Mouse (Mus musculus): ENCODE measurements around the gene Ube2l3. TPM values are rescaled to one million over a fixed set of nuclear protein-coding genes. Genes with fewer than 3 reads are reported as not detected.
A peak's percentile ranks its signal among the peaks of the same experiment; 100 is the strongest.

Ube2l3 gene
- polyA plus RNA-seq, 1 experiment: 97.7 TPM

DNA sequence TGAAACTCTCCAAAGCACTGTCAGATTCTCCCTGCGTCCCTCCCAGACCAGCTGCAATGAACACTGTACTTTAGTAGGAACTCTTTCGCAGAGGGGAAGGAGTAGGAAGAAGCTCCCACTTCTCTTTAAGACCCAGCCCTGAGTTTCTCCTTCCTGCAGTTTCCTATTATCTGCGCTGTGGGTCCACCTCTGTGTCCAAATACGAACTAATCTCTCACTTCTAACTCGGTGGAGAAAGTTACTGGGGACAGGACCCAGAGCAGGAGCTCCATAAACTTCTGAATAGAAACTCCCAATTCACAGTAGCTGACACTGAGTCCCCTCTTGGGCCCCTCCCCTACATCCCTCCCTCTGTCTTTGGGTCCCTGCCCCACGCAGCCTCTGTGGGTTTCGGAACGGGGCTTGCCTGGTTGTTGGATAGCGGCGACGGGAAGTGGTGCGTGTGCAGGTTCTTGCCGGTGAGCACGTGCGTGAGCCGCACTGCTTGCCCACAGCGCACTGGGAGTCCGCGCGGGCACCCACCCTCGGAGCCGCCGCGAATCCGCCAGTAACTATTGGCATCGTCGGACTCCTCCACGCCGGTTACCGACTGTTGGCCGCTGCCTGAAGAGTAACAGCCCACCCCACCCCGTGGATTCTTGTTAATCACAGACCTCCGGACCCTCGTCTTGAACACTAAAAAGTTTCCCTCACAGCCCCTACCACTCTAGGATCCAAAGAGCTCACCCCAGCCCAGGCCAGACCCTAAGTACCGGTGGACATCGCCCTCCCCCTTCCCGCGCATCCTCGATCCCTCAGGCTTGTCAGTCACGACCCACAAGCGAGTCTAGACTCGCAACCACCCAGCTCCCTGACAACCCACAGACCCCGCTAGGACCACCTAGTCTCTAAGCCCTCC is 71.0 kb downstream of the Ube2l3 start:
- H3K27ac ChIP-seq (ENCODE audit: control insufficient read depth, insufficient read depth, low read depth, low read length, poor library complexity): peak overlapping the region; percentile 14; the same call in 1 of the 2 replicates
- no peak for TF ChIP-seq CTCF (IDR thresholded peaks at IDR 0.05; ENCODE audit: control insufficient read depth, insufficient read depth, low read length)
- peak; percentile 17; the same call in 1 of the 2 replicates for TF ChIP-seq POLR2A (IDR thresholded peaks at IDR 0.05; ENCODE audit: borderline replicate concordance, control insufficient read depth, low read depth, low read length)
- WGBS: 3% methylated on average over 43 of the region's 43 CpGs
- H3K4me3 ChIP-seq (replicated peaks; ENCODE audit: control insufficient read depth, low read depth, low read length): peak overlapping the region; percentile 86
- H3K4me1 ChIP-seq (ENCODE audit: control insufficient read depth, insufficient read depth, low read length): peaks cover 2% of the 10 kb centered on the region; the same call in 1 of the 2 replicates

DNA sequence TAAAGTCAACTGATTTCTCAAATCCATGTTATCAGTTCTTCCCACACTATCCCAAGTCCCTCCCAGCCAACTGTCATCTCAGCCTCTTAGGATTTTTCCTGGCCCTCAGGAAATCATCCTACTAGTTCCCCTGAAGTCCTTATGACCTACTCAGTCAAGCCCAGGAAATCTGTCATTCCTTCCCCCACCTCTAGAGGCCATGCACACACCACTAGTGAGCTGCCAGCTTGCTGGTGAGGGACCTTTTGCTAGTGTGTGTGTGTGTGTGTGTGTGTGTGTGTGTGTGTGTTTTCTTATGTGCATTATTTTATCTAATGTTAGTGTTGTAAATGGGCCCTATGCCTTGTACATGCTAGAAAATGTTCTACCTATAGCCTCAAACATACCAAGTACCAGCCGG is 75.2 kb downstream of the Ube2l3 start:
- WGBS: 96% methylated on average over 1 of the region's 1 CpGs
- TF ChIP-seq CTCF (IDR thresholded peaks at IDR 0.05; ENCODE audit: control insufficient read depth, insufficient read depth, low read length): peak; percentile 75
- no peak for TF ChIP-seq POLR2A (IDR thresholded peaks at IDR 0.05; ENCODE audit: borderline replicate concordance, control insufficient read depth, low read depth, low read length)

DNA sequence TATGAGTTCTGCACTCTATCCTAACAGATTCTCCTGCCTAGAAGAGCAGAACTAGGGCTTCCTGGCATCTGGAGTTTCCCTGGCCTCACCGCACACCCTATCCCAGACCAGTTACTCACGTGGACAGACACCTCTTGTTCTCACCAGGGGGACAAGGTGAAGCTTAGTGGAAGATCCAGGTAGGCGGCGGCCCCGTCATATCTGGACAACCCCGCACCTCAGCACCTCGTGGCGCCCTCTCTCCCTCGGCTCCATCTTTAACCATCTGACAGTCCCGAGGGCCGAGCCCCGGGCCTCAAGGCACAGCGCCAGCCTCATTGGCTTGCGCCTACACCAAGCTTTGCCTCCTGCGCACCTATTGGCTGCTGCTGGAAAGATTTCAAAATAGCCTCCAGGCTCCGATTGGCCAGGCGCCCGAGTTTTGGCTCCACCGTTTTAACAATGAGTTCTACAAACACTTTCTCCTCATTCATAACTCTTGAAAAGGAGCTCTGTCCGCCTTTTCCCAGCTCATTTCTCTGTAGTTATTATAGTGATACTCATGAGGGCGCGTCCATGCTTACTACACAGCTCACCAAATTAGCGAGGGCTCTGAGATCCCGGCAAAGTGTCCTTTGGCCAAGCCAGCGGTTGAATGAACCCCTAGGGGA is 77.5 kb downstream of the Ube2l3 start, which contains the start of gene 2610318N02Rik:
TSS of gene 2610318N02Rik (minus strand) at position 297 of the 650 bp plus-strand sequence.
- no peak for TF ChIP-seq CTCF (IDR thresholded peaks at IDR 0.05; ENCODE audit: control insufficient read depth, insufficient read depth, low read length)
- TF ChIP-seq POLR2A (IDR thresholded peaks at IDR 0.05; ENCODE audit: borderline replicate concordance, control insufficient read depth, low read depth, low read length): peak; percentile 69; the same call in 1 of the 2 replicates
- WGBS: under 1% methylated on average over 25 of the region's 25 CpGs
- Histone ChIP-seq H3K4me1 (ENCODE audit: control insufficient read depth, insufficient read depth, low read length) (peaks cover 2% of the 10 kb centered on the region; the same call in 1 of the 2 replicates), H3K4me3 (replicated peaks; ENCODE audit: control insufficient read depth, low read depth, low read length) (peak within 1 kb of the TSS; percentile 68), H3K27ac (ENCODE audit: control insufficient read depth, insufficient read depth, low read depth, low read length, poor library complexity) (no peak within 1 kb of the TSS)

More for the DNA sequence above, 75.2 kb downstream of the Ube2l3 start:
- peaks cover 4% of the 10 kb centered on the region; the same call in 1 of the 2 replicates for H3K4me1 ChIP-seq (ENCODE audit: control insufficient read depth, insufficient read depth, low read length)
- no peak overlapping the region for H3K27ac ChIP-seq (ENCODE audit: control insufficient read depth, insufficient read depth, low read depth, low read length, poor library complexity)
- no peak overlapping the region for H3K4me3 ChIP-seq (replicated peaks; ENCODE audit: control insufficient read depth, low read depth, low read length)

DNA sequence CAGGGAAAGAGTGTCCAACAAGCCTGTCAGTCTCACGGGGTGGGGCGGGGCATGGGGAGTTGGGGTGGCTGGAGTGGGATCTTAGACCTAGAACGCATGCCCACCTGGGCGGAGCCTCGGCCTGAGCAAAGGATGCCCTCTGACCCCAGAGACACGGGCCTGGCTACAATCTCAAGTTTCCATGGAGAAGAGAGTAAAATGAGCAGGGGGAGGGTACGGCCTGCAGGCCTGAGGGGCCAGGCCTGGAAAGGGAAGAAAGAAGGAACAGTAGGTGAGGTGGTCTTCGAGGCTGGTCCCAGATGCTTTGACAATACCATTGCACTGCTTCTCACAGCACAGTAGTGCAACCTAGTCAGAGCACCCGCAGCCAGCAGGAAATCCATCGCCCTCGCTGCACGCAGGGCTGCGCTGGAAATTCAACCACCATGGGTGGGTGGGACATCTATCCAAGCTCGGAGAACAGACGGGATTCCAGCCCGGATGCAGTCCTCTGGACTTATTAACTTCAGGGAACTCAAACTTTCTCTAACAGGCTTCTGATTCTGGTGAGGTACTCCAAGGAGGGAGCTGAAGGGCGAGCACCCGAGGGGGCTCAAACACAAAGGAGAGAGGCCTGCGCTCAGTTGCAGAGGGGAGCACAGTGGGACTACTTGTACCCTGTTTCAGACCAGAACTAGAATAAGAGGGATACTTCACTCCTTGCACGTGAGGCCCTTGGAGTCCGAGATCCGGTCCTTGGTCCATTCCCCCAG is 78.2 kb downstream of the Ube2l3 start:
- WGBS: 17% methylated on average over 22 of the region's 22 CpGs

DNA sequence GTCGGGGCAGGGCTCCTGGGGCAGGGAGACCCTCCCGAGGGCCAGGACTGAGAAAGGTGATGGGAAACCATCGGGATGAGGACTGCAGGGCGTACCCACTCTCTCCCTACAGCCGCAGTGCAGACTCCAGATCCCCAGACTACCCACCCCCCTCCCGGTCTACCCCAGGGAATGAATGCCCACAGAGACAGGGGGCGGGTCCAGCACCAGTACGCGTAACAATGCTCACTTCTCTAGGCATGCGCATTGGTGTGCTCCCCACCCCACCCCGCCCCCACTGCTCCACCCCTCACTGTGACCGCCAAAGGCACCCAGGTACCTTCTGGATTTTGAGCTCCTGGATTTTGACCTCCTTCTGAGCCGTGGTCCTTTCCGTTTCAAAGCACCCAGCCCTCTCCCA is 80.9 kb downstream of the Ube2l3 start:
- TF ChIP-seq POLR2A (IDR thresholded peaks at IDR 0.05; ENCODE audit: borderline replicate concordance, control insufficient read depth, low read depth, low read length) (no peak), CTCF (IDR thresholded peaks at IDR 0.05; ENCODE audit: control insufficient read depth, insufficient read depth, low read length) (no peak)
- no peak overlapping the region for H3K27ac ChIP-seq (ENCODE audit: control insufficient read depth, insufficient read depth, low read depth, low read length, poor library complexity)
- WGBS: 92% methylated on average over 14 of the region's 14 CpGs
- no peak overlapping the region for H3K4me3 ChIP-seq (replicated peaks; ENCODE audit: control insufficient read depth, low read depth, low read length)
- peaks cover 2% of the 10 kb centered on the region; the same call in 1 of the 2 replicates for H3K4me1 ChIP-seq (ENCODE audit: control insufficient read depth, insufficient read depth, low read length)

More for the DNA sequence above, 78.2 kb downstream of the Ube2l3 start:
- Histone ChIP-seq H3K4me1 (ENCODE audit: control insufficient read depth, insufficient read depth, low read length) (peaks cover 2% of the 10 kb centered on the region; the same call in 1 of the 2 replicates), H3K4me3 (replicated peaks; ENCODE audit: control insufficient read depth, low read depth, low read length) (peak overlapping the region; percentile 68), H3K27ac (ENCODE audit: control insufficient read depth, insufficient read depth, low read depth, low read length, poor library complexity) (no peak overlapping the region)
- TF ChIP-seq CTCF (IDR thresholded peaks at IDR 0.05; ENCODE audit: control insufficient read depth, insufficient read depth, low read length): no peak
- TF ChIP-seq POLR2A (IDR thresholded peaks at IDR 0.05; ENCODE audit: borderline replicate concordance, control insufficient read depth, low read depth, low read length): no peak

DNA sequence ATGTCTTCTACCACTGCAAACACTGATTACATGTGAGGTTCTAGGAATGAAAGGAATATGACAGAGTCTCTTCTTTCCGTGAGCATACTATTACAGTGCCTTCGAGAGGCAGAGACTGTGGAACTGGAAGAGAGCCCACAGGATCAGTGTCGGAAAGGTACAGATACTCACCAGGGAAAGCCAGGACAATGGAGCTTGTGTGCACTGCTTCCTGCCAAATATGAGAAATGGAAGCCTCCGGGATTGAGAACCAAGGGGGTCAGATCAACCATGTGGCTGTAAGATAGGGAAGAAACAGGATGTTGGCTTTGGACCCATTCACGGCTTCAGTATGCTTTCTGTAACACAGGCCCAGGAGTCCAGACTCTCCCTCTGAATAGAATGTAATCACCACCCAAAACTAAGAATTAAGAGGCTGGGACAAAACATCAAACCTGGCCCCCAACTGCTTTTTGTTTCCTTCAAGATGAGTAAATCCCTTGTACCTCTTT is 85.1 kb downstream of the Ube2l3 start:
- TF ChIP-seq POLR2A (IDR thresholded peaks at IDR 0.05; ENCODE audit: borderline replicate concordance, control insufficient read depth, low read depth, low read length): no peak
- no peak for TF ChIP-seq CTCF (IDR thresholded peaks at IDR 0.05; ENCODE audit: control insufficient read depth, insufficient read depth, low read length)
- H3K4me1 ChIP-seq (ENCODE audit: control insufficient read depth, insufficient read depth, low read length): no peaks in the 10 kb centered on the region
- 86% methylated on average over 5 of the region's 5 CpGs for WGBS
- no peak overlapping the region for H3K27ac ChIP-seq (ENCODE audit: control insufficient read depth, insufficient read depth, low read depth, low read length, poor library complexity)
- no peak overlapping the region for H3K4me3 ChIP-seq (replicated peaks; ENCODE audit: control insufficient read depth, low read depth, low read length)

Data from bone marrow, adult 2 months (tissue).